ENCODE assay signal across 8 mouse cellular contexts in the genomic region with DNA sequence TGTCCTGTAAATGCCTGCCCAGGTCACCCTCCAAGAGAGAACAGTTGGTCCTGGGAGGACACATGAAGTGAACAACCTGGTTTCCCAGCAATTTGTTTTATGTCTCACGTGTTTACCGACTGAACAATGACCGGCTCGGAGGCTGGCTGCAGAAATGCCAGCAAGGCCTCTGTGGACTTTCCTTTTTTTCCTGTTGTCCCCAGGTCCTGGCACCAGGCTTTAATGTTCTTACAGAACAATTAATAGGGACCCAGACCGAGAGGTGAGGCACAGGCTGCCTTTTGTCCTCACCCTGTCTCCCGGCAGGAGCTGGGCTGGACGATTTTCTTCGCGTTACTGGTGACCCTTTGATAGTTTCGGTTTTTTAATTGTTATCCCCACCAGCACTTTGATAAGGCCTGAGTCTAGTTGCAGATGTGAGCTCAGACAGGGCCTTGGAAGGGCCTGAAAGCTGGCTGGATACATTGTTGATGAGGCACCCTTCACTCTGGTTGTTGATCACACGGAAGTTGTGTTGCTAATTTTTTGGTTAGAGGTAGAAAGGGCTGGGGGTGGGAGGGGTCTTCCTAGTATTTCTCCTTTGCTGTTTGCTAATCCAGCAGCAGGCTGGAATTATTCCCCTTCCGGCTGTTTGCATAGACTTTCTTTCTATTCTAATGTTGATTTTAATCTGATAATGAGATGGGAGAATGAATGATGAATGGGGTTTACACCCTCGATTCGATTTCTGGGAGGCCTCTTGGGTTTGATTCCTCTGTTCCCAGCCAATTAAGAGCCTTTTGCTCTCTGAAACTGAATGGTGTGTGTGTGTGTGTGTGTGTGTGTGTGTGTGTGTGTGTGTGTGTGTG. TPM values are rescaled to one million over a fixed set of nuclear protein-coding genes. Genes with fewer than 3 reads are reported as not detected.
DNase-seq lines count a peak whose midpoint lies in the region; ATAC-seq and TF ChIP-seq lines count a peak whose summit lies in the region.

No protein-coding gene starts in this region.

- whole genome bisulfite sequencing in lung, embryonic 14.5 days = 15% methylated on average over 14 of the region's 14 CpGs
- 17% methylated on average over 14 of the region's 14 CpGs for WGBS in heart, embryonic 16.5 days
- 14% methylated on average over 14 of the region's 14 CpGs for WGBS in limb, embryonic 12.5 days
- 16% methylated on average over 14 of the region's 14 CpGs for WGBS in stomach, embryonic 14.5 days

- TF ChIP-seq CTCF in lung, embryonic 14.5 days (IDR thresholded peaks at IDR 0.05; ENCODE audit: low read depth) = no peak

- peak overlapping the region; percentile 69 for H3K9ac ChIP-seq in lung, embryonic 14.5 days
- H3K9ac ChIP-seq in heart, embryonic 16.5 days (ENCODE audit: low read length) = peak overlapping the region; percentile 98
- H3K9ac ChIP-seq in limb, embryonic 12.5 days (replicated peaks) = peak overlapping the region; percentile 42
- peak overlapping the region; percentile 94; the same call in 1 of the 2 replicates for H3K9ac ChIP-seq in stomach, embryonic 14.5 days (replicated peaks; ENCODE audit: low read depth, low read length)

- no peaks in the 10 kb centered on the region for H3K9me3 ChIP-seq in lung, embryonic 14.5 days (ENCODE audit: low read depth, low read length)
- H3K9me3 ChIP-seq in heart, embryonic 16.5 days (replicated peaks; ENCODE audit: control insufficient read depth, low read length) = no peaks in the 10 kb centered on the region
- no peaks in the 10 kb centered on the region for H3K9me3 ChIP-seq in limb, embryonic 12.5 days
- no peaks in the 10 kb centered on the region for H3K9me3 ChIP-seq in stomach, embryonic 14.5 days (ENCODE audit: control insufficient read depth, low read depth, low read length)

- H3K4me3 ChIP-seq in lung, embryonic 14.5 days (ENCODE audit: low read depth, low read length) = peak overlapping the region; percentile 73
- H3K4me3 ChIP-seq in heart, embryonic 16.5 days (ENCODE audit: low read length) = peak overlapping the region; percentile 99
- H3K4me3 ChIP-seq in limb, embryonic 12.5 days (replicated peaks) = peak overlapping the region; percentile 87
- peak overlapping the region; percentile 95 for H3K4me3 ChIP-seq in stomach, embryonic 14.5 days (ENCODE audit: low read depth, low read length)

- DNase-seq in lung, embryonic 14.5 days = no peak
- no peak for DNase-seq in lung, postnatal 10 days
- DNase-seq in adrenal gland, adult 8-10 months = no peak
- DNase-seq in ovary, adult 18-20 months (ENCODE audit: low spot score) = no peak

- H3K4me1 ChIP-seq in lung, embryonic 14.5 days (ENCODE audit: insufficient read depth) = peaks cover 14% of the 10 kb centered on the region
- peaks cover 48% of the 10 kb centered on the region for H3K4me1 ChIP-seq in heart, embryonic 16.5 days (ENCODE audit: control insufficient read depth, insufficient read depth, low read length)
- peaks cover 54% of the 10 kb centered on the region for H3K4me1 ChIP-seq in limb, embryonic 12.5 days (replicated peaks)
- peaks cover 42% of the 10 kb centered on the region for H3K4me1 ChIP-seq in stomach, embryonic 14.5 days (ENCODE audit: control insufficient read depth, insufficient read depth, low read length)

- no peak for ATAC-seq in lung, embryonic 14.5 days (ENCODE audit: insufficient read depth)
- no peak for ATAC-seq in heart, embryonic 16.5 days (replicated peaks; ENCODE audit: extremely low read depth, insufficient read depth, low FRiP score)
- ATAC-seq in limb, embryonic 12.5 days (ENCODE audit: insufficient number of reproducible peaks, insufficient read depth, low FRiP score, low TSS enrichment, low read depth) = no peak
- ATAC-seq in stomach, embryonic 14.5 days (ENCODE audit: insufficient number of reproducible peaks, insufficient read depth, low FRiP score, low read depth) = no peak
- ATAC-seq in monocyte, adult 5-6 weeks (replicated peaks; ENCODE audit: insufficient number of reproducible peaks, low FRiP score, low TSS enrichment, poor library complexity, severe bottlenecking) = no peak

- no peaks in the 10 kb centered on the region for H3K27me3 ChIP-seq in lung, embryonic 14.5 days (ENCODE audit: insufficient read depth, low read length)
- no peaks in the 10 kb centered on the region for H3K27me3 ChIP-seq in heart, embryonic 16.5 days (ENCODE audit: control insufficient read depth, insufficient read depth, low read length)
- no peaks in the 10 kb centered on the region for H3K27me3 ChIP-seq in limb, embryonic 12.5 days
- H3K27me3 ChIP-seq in stomach, embryonic 14.5 days (ENCODE audit: control insufficient read depth, insufficient read depth, low read length) = no peaks in the 10 kb centered on the region

- peak overlapping the region; percentile 47; the same call in 1 of the 2 replicates for H3K27ac ChIP-seq in lung, embryonic 14.5 days (ENCODE audit: low read depth)
- H3K27ac ChIP-seq in heart, embryonic 16.5 days (ENCODE audit: low read length) = peak overlapping the region; percentile 91
- no peak overlapping the region for H3K27ac ChIP-seq in limb, embryonic 12.5 days
- peak overlapping the region; percentile 16; the same call in 1 of the 2 replicates for H3K27ac ChIP-seq in stomach, embryonic 14.5 days (ENCODE audit: low read length)

- no peaks in the 10 kb centered on the region for H3K36me3 ChIP-seq in lung, embryonic 14.5 days (ENCODE audit: insufficient read depth)
- no peaks in the 10 kb centered on the region for H3K36me3 ChIP-seq in heart, embryonic 16.5 days (ENCODE audit: control insufficient read depth, insufficient read depth)
- H3K36me3 ChIP-seq in limb, embryonic 12.5 days = no peaks in the 10 kb centered on the region
- H3K36me3 ChIP-seq in stomach, embryonic 14.5 days (ENCODE audit: control insufficient read depth, insufficient read depth, low read length) = no peaks in the 10 kb centered on the region

- H3K4me2 ChIP-seq in lung, embryonic 14.5 days = peak overlapping the region; percentile 71
- peak overlapping the region; percentile 94 for H3K4me2 ChIP-seq in heart, embryonic 16.5 days (ENCODE audit: low read depth, low read length)
- H3K4me2 ChIP-seq in limb, embryonic 12.5 days = peak overlapping the region; percentile 71
- peak overlapping the region; percentile 56 for H3K4me2 ChIP-seq in stomach, embryonic 14.5 days (replicated peaks; ENCODE audit: low read depth, low read length)

RNA-seq across cellular contexts. Expression of gene Sh3bp4, which starts 2.2 kb away (rescaled TPM):
- 25.5 and 26.2 TPM in 2 replicates for polyA plus RNA-seq in lung, embryonic 14.5 days (2014; fragmentation: Nextera tagmentation; extraction: Ambion mirVana)
- 19.2 and 25.0 TPM in 2 replicates for polyA plus RNA-seq in heart, embryonic 16.5 days (2015; fragmentation: Nextera tagmentation; extraction: Ambion mirVana)
- polyA plus RNA-seq in limb, embryonic 12.5 days (2016; fragmentation: Nextera tagmentation; extraction: Ambion mirVana) = 22.3 and 23.1 TPM in 2 replicates
- polyA plus RNA-seq in stomach, embryonic 14.5 days (2014; fragmentation: Nextera tagmentation; extraction: Ambion mirVana) = 22.4 and 24.3 TPM in 2 replicates
- 0.97 to 2.0 TPM (median 1.3 TPM) in 3 replicates for total RNA-seq in monocyte, adult 5-6 weeks (2017)
- 10 to 100 TPM; 19.5 to 29.4 (median 26.4) TPM for total RNA-seq in adrenal gland, adult 8-10 months (2022)

Comparison
In these comparisons a context has a peak if more than half of its experiments do, and no peak if none do; other contexts are left out.
1. H3K9ac ChIP-seq: peak in every context shown above with its lines; median percentile 98 in heart, embryonic 16.5 days; 94 in stomach, embryonic 14.5 days; 69 in lung, embryonic 14.5 days; 42 in limb, embryonic 12.5 days.